Mouse (Mus musculus) lung, adult 2 months (tissue): ENCODE data around the gene Camsap1. TPM values are rescaled to one million over a fixed set of nuclear protein-coding genes. Genes with fewer than 3 reads are reported as not detected.

Source experiments
- DNase-seq: peaks from one replicate; pipeline ENCODE4 v3.0.0; 2022
- H3K4me1 ChIP-seq: fragments of 200-500 bp; 2 replicates; pipeline ENCODE4 v1.6.1; 2011; ENCODE audit warnings: low read length; ENCODE audit not compliant: control insufficient read depth, insufficient read depth
- H3K4me3 ChIP-seq: fragments of 200-500 bp; replicated peaks from 2 replicates; pipeline ENCODE3; 2011; ENCODE audit warnings: low read depth, mild to moderate bottlenecking, control low read depth, low read length; ENCODE audit errors: extremely low read depth
- CTCF ChIP-seq: fragments of 200-500 bp; IDR thresholded peaks from 2 replicates; pipeline ENCODE4 v1.5.1; 2011; ENCODE audit warnings: mild to moderate bottlenecking, low read length, control low read depth; ENCODE audit not compliant: insufficient read depth
- POLR2A ChIP-seq: fragments of 200-500 bp; IDR thresholded peaks from 2 replicates; pipeline ENCODE4 v1.6.1; 2011; ENCODE audit warnings: low read depth, mild to moderate bottlenecking, control low read depth, low read length, borderline replicate concordance; ENCODE audit errors: extremely low read depth
- WGBS: fragments of 180-500 bp; shearing (Covaris S2); methylation state at CpG from one replicate; pipeline ENCODE4 v1.1.7; 2018; 5-methylcytosine and 5-hydroxymethylcytosine counted together
- polyA plus RNA-seq: library from polyadenylated mRNA; depleted of rRNA; stranded (reverse); fragments of >200 nt; gene quantifications from 2 replicates; pipeline ENCODE4 v1.2.3, GENCODE M21; 2012

Gene Camsap1
- polyA plus RNA-seq, 1 experiment: 7.9 TPM

- Histone ChIP-seq H3K4me1 (peaks cover 10% of the 10 kb centered on the region; the same call in 1 of the 2 replicates), H3K4me3 (no peak overlapping the region)
- no peak for DNase-seq
- 70% methylated on average over 4 of the region's 4 CpGs for WGBS
- TF ChIP-seq POLR2A: no peak
- no peak for TF ChIP-seq CTCF
Observed at GRCm38 (mm10) chr2:26017326-26017725, 34.2 kb upstream of the Camsap1 start.

GRCm38 (mm10) chr2:26013674-26014073 lies 30.6 kb upstream of the Camsap1 start:
- Histone ChIP-seq H3K4me3 (no peak overlapping the region), H3K4me1 (no peaks in the 10 kb centered on the region)
- no peak for DNase-seq
- no peak for TF ChIP-seq POLR2A
- TF ChIP-seq CTCF: no peak
- 80% methylated on average over 3 of the region's 3 CpGs for WGBS

GRCm38 (mm10) chr2:26011420-26011819 lies 28.3 kb upstream of the Camsap1 start:
- 61% methylated on average over 1 of the region's 1 CpGs for WGBS
- TF ChIP-seq CTCF (no peak), POLR2A (no peak)
- Histone ChIP-seq H3K4me3 (no peak overlapping the region), H3K4me1 (no peaks in the 10 kb centered on the region)
- DNase-seq: no peak

GRCm38 (mm10) chr2:26002001-26002400 lies 18.9 kb upstream of the Camsap1 start:
- no peaks in the 10 kb centered on the region for H3K4me1 ChIP-seq
- no peak for DNase-seq
- 81% methylated on average over 2 of the region's 2 CpGs for WGBS
- TF ChIP-seq POLR2A (no peak), CTCF (no peak)
- no peak overlapping the region for H3K4me3 ChIP-seq

GRCm38 (mm10) chr2:26001136-26001535 lies 18.1 kb upstream of the Camsap1 start:
- 88% methylated on average over 5 of the region's 5 CpGs for WGBS
- no peak for DNase-seq
- Histone ChIP-seq H3K4me1 (no peaks in the 10 kb centered on the region), H3K4me3 (no peak overlapping the region)
- TF ChIP-seq CTCF: no peak
- TF ChIP-seq POLR2A: no peak

GRCm38 (mm10) chr2:25997716-25998115 lies 14.6 kb upstream of the Camsap1 start:
- DNase-seq: no peak
- Histone ChIP-seq H3K4me1 (no peaks in the 10 kb centered on the region), H3K4me3 (no peak overlapping the region)
- WGBS: 68% methylated on average over 3 of the region's 3 CpGs
- TF ChIP-seq POLR2A: no peak
- TF ChIP-seq CTCF: no peak

GRCm38 (mm10) chr2:25994791-25995190 lies 11.7 kb upstream of the Camsap1 start:
- no peak for DNase-seq
- TF ChIP-seq POLR2A (no peak), CTCF (no peak)
- 71% methylated on average over 3 of the region's 3 CpGs for WGBS
- Histone ChIP-seq H3K4me3 (no peak overlapping the region), H3K4me1 (no peaks in the 10 kb centered on the region; the same call in 1 of the 2 replicates)

GRCm38 (mm10) chr2:25992285-25992684 lies 9.2 kb upstream of the Camsap1 start:
- H3K4me1 ChIP-seq: no peaks in the 10 kb centered on the region; the same call in 1 of the 2 replicates
- TF ChIP-seq POLR2A: no peak
- TF ChIP-seq CTCF: no peak
- 43% methylated on average over 2 of the region's 2 CpGs for WGBS
- DNase-seq: no peak
- no peak overlapping the region for H3K4me3 ChIP-seq

GRCm38 (mm10) chr2:25989651-25990050 lies 6.6 kb upstream of the Camsap1 start:
- WGBS: 75% methylated on average over 1 of the region's 1 CpGs

GRCm38 (mm10) chr2:25987817-25988216 lies 4.7 kb upstream of the Camsap1 start:
- Histone ChIP-seq H3K4me1 (no peaks in the 10 kb centered on the region; the same call in 1 of the 2 replicates), H3K4me3 (no peak overlapping the region)
- TF ChIP-seq CTCF: no peak
- TF ChIP-seq POLR2A: no peak
- no peak for DNase-seq
- 78% methylated on average over 6 of the region's 6 CpGs for WGBS

More at GRCm38 (mm10) chr2:25989651-25990050, 6.6 kb upstream of the Camsap1 start:
- no peaks in the 10 kb centered on the region; the same call in 1 of the 2 replicates for H3K4me1 ChIP-seq
- DNase-seq: no peak
- TF ChIP-seq POLR2A (no peak), CTCF (no peak)
- H3K4me3 ChIP-seq: no peak overlapping the region
